Mouse (Mus musculus) 3T3-L1 (cell line): ENCODE results near the gene Tshb.

Source experiments
- DNase-seq: peaks from one replicate; pipeline ENCODE4 v3.0.0-alpha.2; 2015; ENCODE audit warnings: low read depth, low spot score

Gene Tshb

GRCm38 (mm10) chr3:102737106-102737505 lies 45.4 kb downstream of the Tshb start:
- no peak for DNase-seq

- DNase-seq, result no peak
Observed at GRCm38 (mm10) chr3:102736436-102736835, 46.1 kb downstream of the Tshb start.

GRCm38 (mm10) chr3:102735638-102736037 lies 46.9 kb downstream of the Tshb start:
- DNase-seq, result no peak

- DNase-seq, result no peak
Observed at GRCm38 (mm10) chr3:102735031-102735558, 47.4 kb downstream of the Tshb start.

- no peak for DNase-seq
Observed at GRCm38 (mm10) chr3:102734313-102735030, 48.0 kb downstream of the Tshb start, which contains the start of gene Tspan2. TSS of gene Tspan2 (plus strand) at chr3:102734529.

GRCm38 (mm10) chr3:102733936-102734312 lies 48.6 kb downstream of the Tshb start:
- no peak for DNase-seq

- DNase-seq, result no peak
Observed at GRCm38 (mm10) chr3:102733050-102733449, 49.5 kb downstream of the Tshb start.

- DNase-seq, result no peak
Observed at GRCm38 (mm10) chr3:102732619-102733018, 49.9 kb downstream of the Tshb start.

- no peak for DNase-seq
Observed at GRCm38 (mm10) chr3:102731112-102731511, 51.4 kb downstream of the Tshb start.

GRCm38 (mm10) chr3:102729416-102729815 lies 53.1 kb downstream of the Tshb start:
- no peak for DNase-seq
